Mouse (Mus musculus) yolk sac, embryonic 10.5 days (tissue): ENCODE results near the gene Lrrc41.
A peak's percentile ranks its signal among the peaks of the same experiment; 100 is the strongest.

Experiments used
- DNase-seq: peaks from one replicate; pipeline ENCODE4 v3.0.0-alpha.2; 2017; ENCODE audit warnings: low spot score

Lrrc41 gene

DNA sequence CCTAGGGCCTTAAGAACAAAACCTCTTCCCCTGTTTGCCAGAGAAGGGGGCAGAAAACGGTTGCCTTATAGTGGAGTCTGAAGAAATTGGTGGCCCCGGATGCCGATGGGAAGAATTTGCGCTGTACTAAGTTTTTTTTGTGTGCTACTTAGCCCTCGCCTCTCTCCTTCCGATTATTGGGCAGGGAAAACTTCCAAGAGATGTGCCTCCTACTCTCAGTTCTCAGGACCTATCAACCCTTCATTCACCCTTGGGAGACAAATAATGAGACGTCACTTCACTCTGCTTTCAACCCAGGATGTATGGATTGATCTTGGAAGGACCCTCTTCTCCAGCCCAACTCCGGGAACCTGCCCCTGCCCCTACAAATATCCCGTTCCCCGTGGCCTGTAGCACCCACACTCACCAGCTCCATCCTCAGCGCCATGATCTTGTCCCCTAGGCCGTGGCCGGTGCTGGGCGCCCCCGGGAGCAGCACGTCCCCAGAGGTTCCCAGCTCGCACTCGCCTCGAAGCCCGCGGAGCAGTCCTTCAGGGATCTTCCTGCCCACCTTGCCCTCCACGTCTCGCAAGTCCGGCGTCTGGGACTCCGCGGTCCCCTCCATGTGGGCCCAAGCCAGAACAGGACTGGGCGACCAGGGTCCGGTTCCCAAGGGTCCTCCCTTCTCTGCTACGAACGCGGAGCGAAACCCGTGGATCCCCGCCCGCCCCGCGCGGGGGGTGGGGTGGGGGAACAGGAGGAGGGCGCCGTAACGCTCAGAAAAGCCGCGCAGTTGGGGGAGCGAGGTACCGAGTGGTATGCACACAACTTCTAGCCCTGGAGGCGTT lies 69.0 kb downstream of the Lrrc41 start:
- peak; percentile 30 for DNase-seq
